Mouse (Mus musculus) midbrain, embryonic 12.5 days (tissue): ENCODE results near the gene Gm20388. TPM values are rescaled to one million over a fixed set of nuclear protein-coding genes. Genes with fewer than 3 reads are reported as not detected.

ENCODE experiments used
- ATAC-seq: fragments of 200-750 bp; cut with Nextera tagmentation; 2 replicates; pipeline ENCODE4 v1.8.0; 2017; ENCODE audit warnings: low read depth, moderate TSS enrichment, moderate library complexity; ENCODE audit not compliant: low FRiP score
- H3K27ac ChIP-seq: fragments of 300-500 bp; sonication (generic); replicated peaks from 2 replicates; pipeline ENCODE4 v1.5.1; 2016; ENCODE audit warnings: mild to moderate bottlenecking
- H3K27me3 ChIP-seq: fragments of 300-500 bp; sonication (generic); 2 replicates; pipeline ENCODE4 v1.6.1; 2016; ENCODE audit warnings: mild to moderate bottlenecking
- H3K36me3 ChIP-seq: fragments of 300-500 bp; sonication (generic); 2 replicates; pipeline ENCODE4 v1.6.1; 2016
- H3K4me1 ChIP-seq: fragments of 300-500 bp; sonication (generic); 2 replicates; pipeline ENCODE4 v1.6.1; 2016
- H3K4me2 ChIP-seq: fragments of 300-500 bp; sonication (generic); replicated peaks from 2 replicates; pipeline ENCODE4 v1.6.1; 2016; ENCODE audit warnings: mild to moderate bottlenecking, moderate library complexity
- H3K4me3 ChIP-seq: fragments of 300-500 bp; sonication (generic); 2 replicates; pipeline ENCODE4 v1.5.1; 2016; ENCODE audit warnings: mild to moderate bottlenecking
- H3K9ac ChIP-seq: fragments of 300-500 bp; sonication (generic); replicated peaks from 2 replicates; pipeline ENCODE4 v1.6.1; 2016; ENCODE audit warnings: mild to moderate bottlenecking, moderate library complexity
- H3K9me3 ChIP-seq: fragments of 300-500 bp; sonication (generic); 2 replicates; pipeline ENCODE4 v1.6.1; 2016; ENCODE audit warnings: mild to moderate bottlenecking
- WGBS: fragments of 180-500 bp; shearing (Covaris S2); methylation state at CpG from one replicate; pipeline ENCODE4 v1.1.7; 2016; 5-methylcytosine and 5-hydroxymethylcytosine counted together
- polyA plus RNA-seq: library from polyadenylated mRNA; unstranded; fragments of >200 nt; fragmentation: Nextera tagmentation; extraction: Ambion mirVana; gene quantifications from 2 replicates; pipeline ENCODE4 v1.2.1, GENCODE M21; 2016

Gm20388 gene
- polyA plus RNA-seq, 1 experiment from 2014 or later = not detected

DNA sequence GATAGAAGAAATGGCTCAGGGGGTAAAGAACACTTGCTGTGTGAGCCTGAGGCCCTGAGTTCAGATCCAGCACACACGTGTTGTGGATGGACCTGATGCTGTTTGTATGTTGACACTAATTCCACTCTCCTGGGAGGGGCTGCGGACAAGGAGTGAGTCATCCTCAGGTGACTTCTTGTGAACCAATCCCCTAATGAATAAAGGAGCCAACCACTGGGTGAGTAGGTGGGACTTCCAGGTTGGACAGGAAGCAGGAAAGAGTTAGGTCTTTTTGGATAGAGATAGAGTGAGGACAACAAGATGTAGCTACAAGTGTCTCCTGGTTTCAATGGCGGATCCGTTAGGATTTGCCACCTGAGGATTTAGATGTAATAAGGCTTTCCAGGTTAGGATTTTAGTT, 3938.7 kb downstream of the Gm20388 start:
- Histone ChIP-seq H3K9me3 (no peaks in the 10 kb centered on the region), H3K9ac (no peak overlapping the region), H3K4me2 (no peak overlapping the region), H3K27ac (no peak overlapping the region), H3K4me3 (no peak overlapping the region), H3K36me3 (no peaks in the 10 kb centered on the region), H3K27me3 (no peaks in the 10 kb centered on the region), H3K4me1 (no peaks in the 10 kb centered on the region)
- no peak for ATAC-seq
- 89% methylated on average over 4 of the region's 4 CpGs for WGBS

DNA sequence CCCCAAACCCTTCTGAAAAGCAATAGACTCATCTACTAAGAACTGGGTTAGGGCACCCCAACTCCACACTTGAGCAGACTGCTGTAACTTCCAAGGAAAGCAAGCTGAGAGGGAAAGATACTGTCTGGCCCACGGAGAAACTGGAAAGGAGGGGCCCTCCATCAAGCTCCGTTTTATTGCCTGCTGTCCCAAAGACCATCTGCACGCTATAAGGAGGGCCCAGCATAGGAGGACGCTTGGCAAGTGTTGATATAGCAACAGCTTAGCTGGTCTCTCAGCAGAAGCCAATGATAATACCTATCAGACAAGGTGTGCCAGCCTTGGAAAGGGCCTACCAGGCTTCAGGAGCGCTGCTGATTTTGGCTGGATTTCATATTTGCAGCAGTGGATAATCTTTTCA, 3940.9 kb downstream of the Gm20388 start:
- no peak overlapping the region for H3K27ac ChIP-seq
- no peak for ATAC-seq
- no peaks in the 10 kb centered on the region for H3K4me1 ChIP-seq
- H3K36me3 ChIP-seq = no peaks in the 10 kb centered on the region
- H3K4me3 ChIP-seq = no peak overlapping the region
- 69% methylated on average over 5 of the region's 5 CpGs for WGBS
- no peak overlapping the region for H3K9ac ChIP-seq
- H3K4me2 ChIP-seq = no peak overlapping the region
- H3K9me3 ChIP-seq = no peaks in the 10 kb centered on the region
- no peaks in the 10 kb centered on the region for H3K27me3 ChIP-seq

DNA sequence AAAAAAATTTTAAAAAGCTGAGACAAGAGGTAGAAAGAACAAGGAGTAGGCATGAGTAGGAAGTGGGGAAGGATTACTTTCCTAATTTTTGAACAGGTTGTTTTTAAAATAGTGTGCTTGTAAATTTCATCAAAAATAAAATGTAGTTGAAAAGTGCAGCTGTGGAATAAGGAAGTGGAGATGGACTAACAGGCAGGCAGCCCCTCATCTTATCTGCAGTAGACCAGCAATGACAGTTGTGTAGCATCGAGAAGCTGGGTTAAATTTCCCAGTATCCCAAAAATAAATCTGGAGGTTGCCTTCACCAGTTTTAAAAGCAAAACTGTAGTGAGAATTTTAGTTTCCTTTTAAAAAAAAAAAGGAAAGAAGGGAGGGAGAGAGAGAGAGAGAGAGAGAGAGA, 3943.6 kb downstream of the Gm20388 start:
- 94% methylated on average over 1 of the region's 1 CpGs for WGBS
- ATAC-seq = no peak

DNA sequence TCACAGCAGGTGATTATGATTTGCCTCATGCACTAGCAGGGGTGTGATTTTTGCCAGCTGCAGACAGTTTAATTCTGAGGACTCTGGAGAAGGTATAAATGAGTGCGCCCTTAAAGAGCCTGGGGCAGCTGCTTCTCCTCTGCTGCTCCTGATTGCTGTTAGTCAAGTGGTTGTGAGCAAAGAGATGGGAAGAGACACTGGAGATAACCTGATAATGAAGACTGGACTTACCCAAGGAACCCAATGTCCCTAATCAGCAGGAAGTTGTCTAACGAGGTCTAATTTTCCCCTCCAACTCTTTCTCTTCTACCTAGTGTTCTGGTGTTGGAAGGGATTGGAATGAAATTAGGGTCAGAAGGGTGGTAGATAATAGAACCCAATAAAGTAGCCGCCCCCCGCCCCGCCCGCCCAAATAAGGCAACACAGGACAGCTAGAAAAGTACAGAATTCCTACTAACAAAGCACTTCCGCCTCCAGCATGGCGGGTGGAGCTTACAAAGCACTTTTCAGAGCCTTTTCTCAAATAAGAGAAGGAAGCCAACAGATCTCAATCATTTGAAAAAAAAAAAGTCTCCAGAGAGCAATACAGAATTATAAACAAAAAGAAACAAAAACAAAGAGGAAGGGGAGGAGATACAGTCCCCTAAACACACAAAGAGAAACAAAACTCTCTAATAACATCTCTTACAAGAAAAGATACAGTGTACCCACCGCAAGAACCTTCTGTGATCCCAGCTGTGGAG, 3944.3 kb downstream of the Gm20388 start:
- no peak for ATAC-seq
- H3K27ac ChIP-seq = no peak overlapping the region
- H3K27me3 ChIP-seq = no peaks in the 10 kb centered on the region
- H3K9ac ChIP-seq = no peak overlapping the region
- H3K4me2 ChIP-seq = no peak overlapping the region
- no peak overlapping the region for H3K4me3 ChIP-seq
- no peaks in the 10 kb centered on the region for H3K36me3 ChIP-seq
- 89% methylated on average over 9 of the region's 9 CpGs for WGBS
- H3K9me3 ChIP-seq = no peaks in the 10 kb centered on the region
- peaks cover 13% of the 10 kb centered on the region for H3K4me1 ChIP-seq

More for the DNA sequence above, 3943.6 kb downstream of the Gm20388 start:
- no peaks in the 10 kb centered on the region for H3K9me3 ChIP-seq
- H3K9ac ChIP-seq = no peak overlapping the region
- no peaks in the 10 kb centered on the region for H3K27me3 ChIP-seq
- H3K4me1 ChIP-seq = peaks cover 13% of the 10 kb centered on the region
- no peak overlapping the region for H3K27ac ChIP-seq
- no peaks in the 10 kb centered on the region for H3K36me3 ChIP-seq
- no peak overlapping the region for H3K4me3 ChIP-seq
- H3K4me2 ChIP-seq = no peak overlapping the region

DNA sequence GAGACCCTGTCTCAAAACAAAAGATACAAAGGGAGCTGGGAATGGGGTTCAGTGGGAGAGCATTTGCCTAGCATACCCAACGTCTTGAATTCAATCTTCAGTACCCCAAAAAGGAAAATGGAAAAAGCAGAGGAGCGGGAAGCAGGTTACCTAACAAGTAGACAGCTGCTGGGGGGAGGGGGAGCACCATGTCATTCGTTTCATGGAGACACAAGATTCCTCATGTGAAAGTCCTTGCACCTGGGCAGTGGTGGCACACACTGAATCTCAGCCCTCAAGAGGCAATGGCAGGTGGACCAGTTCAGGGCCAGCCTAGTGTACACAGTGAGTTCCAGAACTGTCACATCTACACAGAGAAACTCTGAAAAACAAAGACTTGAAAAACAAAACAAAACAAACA, 3946.7 kb downstream of the Gm20388 start:
- no peak overlapping the region for H3K27ac ChIP-seq
- H3K9ac ChIP-seq = no peak overlapping the region
- peaks cover 13% of the 10 kb centered on the region for H3K4me1 ChIP-seq
- no peak for ATAC-seq
- no peaks in the 10 kb centered on the region for H3K36me3 ChIP-seq
- no peak overlapping the region for H3K4me3 ChIP-seq
- H3K4me2 ChIP-seq = peak overlapping the region; percentile 86
- WGBS = 63% methylated on average over 3 of the region's 3 CpGs
- peaks cover 22% of the 10 kb centered on the region for H3K27me3 ChIP-seq
- H3K9me3 ChIP-seq = no peaks in the 10 kb centered on the region

DNA sequence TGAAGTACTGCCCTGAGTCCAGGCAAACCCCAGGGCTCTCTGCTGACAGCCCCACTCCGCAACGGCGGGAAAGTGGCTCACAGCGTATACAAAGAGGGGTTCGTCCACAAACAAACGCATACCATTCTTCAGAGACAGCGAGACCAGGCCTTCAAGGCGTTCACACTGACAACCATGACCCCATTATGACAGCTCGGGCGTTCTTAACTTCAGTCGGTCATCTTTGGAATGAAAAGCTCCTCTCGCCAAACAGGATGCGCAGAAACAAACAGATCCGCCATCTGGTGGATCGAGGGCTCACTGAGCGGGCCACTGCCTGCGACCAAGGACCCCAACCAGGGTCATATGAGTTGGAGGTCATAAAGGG, 3947.9 kb downstream of the Gm20388 start:
- H3K4me1 ChIP-seq = peaks cover 13% of the 10 kb centered on the region
- peak overlapping the region; percentile 81 for H3K9ac ChIP-seq
- peak overlapping the region; percentile 94 for H3K4me3 ChIP-seq
- H3K9me3 ChIP-seq = no peaks in the 10 kb centered on the region
- peak overlapping the region; percentile 81 for H3K27ac ChIP-seq
- under 1% methylated on average over 17 of the region's 17 CpGs for WGBS
- peak; percentile 35 for ATAC-seq
- no peaks in the 10 kb centered on the region for H3K36me3 ChIP-seq
- H3K27me3 ChIP-seq = peaks cover 32% of the 10 kb centered on the region
- peak overlapping the region; percentile 86 for H3K4me2 ChIP-seq

DNA sequence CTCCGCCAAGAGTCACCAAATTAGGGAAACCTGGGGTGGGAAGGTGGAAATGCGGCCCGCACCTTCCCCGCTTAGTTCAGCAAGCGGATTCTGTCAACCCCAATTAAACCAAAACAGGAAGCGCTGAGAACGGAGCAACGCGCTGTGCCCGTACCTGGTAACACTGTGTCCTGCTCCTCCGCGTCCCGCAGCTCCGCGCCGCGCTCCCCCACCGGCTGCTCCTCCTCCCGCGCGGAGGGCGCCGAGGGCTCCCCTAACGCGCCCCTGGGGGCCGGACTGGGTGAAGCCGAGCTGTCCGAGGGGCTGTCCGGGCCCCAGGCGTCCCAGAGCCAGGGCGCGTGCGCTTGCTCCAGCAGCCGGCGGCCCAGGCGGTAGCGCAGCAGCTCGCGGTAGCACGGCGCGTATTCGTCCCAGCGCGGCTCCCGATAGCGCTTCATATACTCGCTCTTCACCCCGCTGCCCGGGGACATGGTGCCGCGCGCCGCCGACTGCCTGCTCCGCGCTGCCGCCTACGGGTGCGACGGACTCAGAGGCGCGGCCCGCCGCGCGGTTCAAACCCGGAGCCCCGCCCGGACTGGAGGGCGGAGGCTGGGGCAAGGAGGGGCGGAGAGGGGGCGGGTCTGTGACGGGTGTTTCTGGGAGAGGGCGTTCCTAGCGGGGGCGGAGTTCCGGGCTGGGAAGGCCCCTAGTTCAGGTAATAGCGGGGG, 3948.5 kb downstream of the Gm20388 start:
- Histone ChIP-seq H3K4me1 (peaks cover 13% of the 10 kb centered on the region), H3K27ac (peak overlapping the region; percentile 81), H3K4me3 (peak overlapping the region; percentile 94), H3K9me3 (no peaks in the 10 kb centered on the region), H3K4me2 (peak overlapping the region; percentile 86), H3K27me3 (peaks cover 36% of the 10 kb centered on the region), H3K9ac (peak overlapping the region; percentile 81), H3K36me3 (no peaks in the 10 kb centered on the region)
- peak; percentile 94 for ATAC-seq
- under 1% methylated on average over 79 of the region's 79 CpGs for WGBS

DNA sequence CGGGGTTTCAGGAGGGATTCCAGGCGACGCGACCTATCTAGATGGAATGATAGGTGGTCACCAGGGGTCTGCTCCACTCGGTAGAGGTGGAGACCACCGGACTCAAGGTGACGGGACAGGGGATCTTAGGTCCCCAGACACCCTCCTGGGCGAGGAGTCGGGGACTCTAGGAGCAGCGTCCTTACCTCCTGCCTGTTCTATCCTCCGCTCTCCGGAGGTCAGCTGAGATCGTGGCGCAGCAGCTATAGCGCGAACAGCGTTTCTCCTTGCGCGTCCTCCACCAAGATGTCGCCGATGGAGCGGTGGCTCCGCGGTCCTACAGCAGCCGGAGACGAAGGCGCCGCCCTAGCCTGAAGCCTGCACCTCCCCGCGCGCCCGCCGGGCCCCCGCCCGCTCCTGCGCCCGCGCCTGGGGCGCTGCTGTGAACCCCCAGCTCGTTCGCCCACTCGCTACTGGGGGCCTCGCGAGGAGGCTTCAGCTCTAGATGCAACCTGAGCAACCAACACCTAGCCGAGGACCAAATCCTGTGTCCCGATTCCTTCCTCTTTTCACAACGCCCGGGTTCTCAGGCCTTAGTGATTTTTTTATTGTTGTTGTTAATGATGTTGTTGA, 3949.1 kb downstream of the Gm20388 start, which contains the start of gene Ccsap:
Gene Ccsap (minus strand): TSS at position 562 of the 612 bp plus-strand sequence.
- Histone ChIP-seq H3K36me3 (no peaks in the 10 kb centered on the region), H3K27ac (peak within 1 kb of the TSS; percentile 81), H3K9me3 (no peaks in the 10 kb centered on the region), H3K4me3 (peak within 1 kb of the TSS; percentile 94), H3K27me3 (peaks cover 43% of the 10 kb centered on the region), H3K4me1 (peaks cover 13% of the 10 kb centered on the region), H3K4me2 (peak within 1 kb of the TSS; percentile 86), H3K9ac (peak within 1 kb of the TSS; percentile 81)
- ATAC-seq = peak; percentile 83
- WGBS = 2% methylated on average over 48 of the region's 48 CpGs

DNA sequence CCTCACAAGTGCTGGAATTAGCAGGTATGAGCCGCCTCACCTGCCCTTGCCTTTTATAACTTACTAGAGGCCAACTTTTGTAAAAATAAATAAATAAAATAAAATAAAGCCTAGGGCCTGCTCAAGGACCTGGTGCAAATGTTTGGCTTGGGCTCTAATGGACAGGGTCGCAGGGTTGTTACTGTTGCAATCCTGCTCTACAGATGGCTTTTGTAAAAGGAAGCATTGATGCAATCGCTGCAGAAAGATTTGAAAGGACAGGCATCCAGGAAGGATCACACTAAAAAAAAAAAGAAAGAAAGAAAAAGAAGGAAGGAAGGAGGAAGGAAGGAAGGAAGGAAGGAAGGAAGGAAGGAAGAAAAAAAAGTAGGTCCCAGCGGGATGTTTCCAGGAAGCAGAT, 3949.7 kb downstream of the Gm20388 start:
- H3K4me2 ChIP-seq = peak overlapping the region; percentile 86; the same call in 1 of the 2 replicates
- H3K27ac ChIP-seq = no peak overlapping the region
- H3K9me3 ChIP-seq = no peaks in the 10 kb centered on the region
- ATAC-seq = no peak
- peak overlapping the region; percentile 94; the same call in 1 of the 2 replicates for H3K4me3 ChIP-seq
- WGBS = 80% methylated on average over 4 of the region's 4 CpGs
- no peaks in the 10 kb centered on the region for H3K36me3 ChIP-seq
- peaks cover 43% of the 10 kb centered on the region for H3K27me3 ChIP-seq
- no peak overlapping the region for H3K9ac ChIP-seq
- H3K4me1 ChIP-seq = peaks cover 13% of the 10 kb centered on the region

DNA sequence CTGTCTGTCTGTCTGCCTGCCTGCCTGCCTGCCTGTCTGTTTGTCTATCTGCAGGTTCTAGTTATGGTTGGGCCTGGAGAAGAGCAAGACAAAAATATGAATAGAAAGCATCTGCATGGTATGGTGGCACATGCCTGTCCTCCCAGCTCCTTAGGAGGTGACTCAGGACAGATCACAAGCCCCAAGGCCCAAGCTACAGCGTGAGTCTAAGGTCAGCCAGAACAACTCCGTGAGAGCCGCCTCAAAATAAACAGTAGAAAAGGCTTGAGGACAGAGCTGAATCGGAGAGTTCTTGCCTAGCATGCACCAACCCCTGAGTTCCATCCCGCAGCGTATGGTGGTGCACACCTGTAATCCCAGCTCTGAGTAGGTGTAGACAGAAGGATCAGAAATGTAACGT, 3955.1 kb downstream of the Gm20388 start:
- Histone ChIP-seq H3K27ac (no peak overlapping the region), H3K36me3 (no peaks in the 10 kb centered on the region), H3K4me1 (no peaks in the 10 kb centered on the region; the same call in 1 of the 2 replicates), H3K4me2 (no peak overlapping the region), H3K27me3 (peaks cover 41% of the 10 kb centered on the region), H3K9me3 (no peaks in the 10 kb centered on the region), H3K9ac (no peak overlapping the region), H3K4me3 (no peak overlapping the region)
- 86% methylated on average over 7 of the region's 7 CpGs for WGBS
- no peak for ATAC-seq

DNA sequence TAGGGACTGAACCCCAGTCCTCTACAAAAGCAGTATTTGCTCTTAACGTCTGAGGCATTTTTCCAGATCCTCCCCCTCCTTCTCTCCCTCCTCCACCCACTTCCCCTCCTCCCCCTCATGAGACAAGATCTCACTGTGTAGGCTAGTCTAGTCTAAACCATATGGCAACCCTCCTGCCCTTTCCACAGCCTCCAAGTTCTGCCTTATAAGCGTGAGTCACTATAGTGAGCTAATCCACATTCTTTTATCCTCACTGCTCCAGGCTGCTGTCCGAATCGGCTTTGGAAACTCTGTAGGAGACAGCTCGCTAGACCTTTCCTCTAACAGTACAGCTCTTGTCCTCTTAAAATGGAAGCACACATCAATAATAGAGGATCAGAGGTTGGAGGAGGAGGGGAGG, 3956.3 kb downstream of the Gm20388 start:
- Histone ChIP-seq H3K9me3 (no peaks in the 10 kb centered on the region), H3K27me3 (peaks cover 29% of the 10 kb centered on the region), H3K4me1 (no peaks in the 10 kb centered on the region; the same call in 1 of the 2 replicates), H3K4me3 (no peak overlapping the region), H3K36me3 (no peaks in the 10 kb centered on the region), H3K9ac (no peak overlapping the region), H3K27ac (no peak overlapping the region), H3K4me2 (no peak overlapping the region)
- 15% methylated on average over 5 of the region's 5 CpGs for WGBS
- no peak for ATAC-seq

DNA sequence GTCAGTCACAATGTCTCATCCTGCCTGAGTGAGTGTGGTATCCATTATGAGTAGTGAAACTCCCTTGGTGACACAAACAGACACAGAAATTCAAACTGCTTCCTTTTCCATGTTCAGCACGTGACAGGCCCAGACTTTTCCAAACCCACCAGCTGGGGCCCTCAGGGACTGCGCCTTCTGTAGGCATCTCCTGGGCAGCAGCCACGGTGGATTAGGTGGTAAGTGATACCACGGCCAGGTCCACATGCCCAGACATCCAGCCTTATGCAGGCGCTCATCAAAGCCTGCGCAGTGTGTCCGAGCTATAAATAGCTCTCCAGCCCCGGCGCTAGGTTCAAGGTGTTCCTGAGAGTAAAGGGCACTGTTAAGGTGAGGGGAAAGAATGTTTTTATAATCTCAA, 3961.4 kb downstream of the Gm20388 start:
- Histone ChIP-seq H3K4me3 (no peak overlapping the region), H3K36me3 (no peaks in the 10 kb centered on the region), H3K9me3 (no peaks in the 10 kb centered on the region), H3K27me3 (no peaks in the 10 kb centered on the region), H3K27ac (no peak overlapping the region), H3K4me1 (no peaks in the 10 kb centered on the region), H3K4me2 (no peak overlapping the region), H3K9ac (no peak overlapping the region)
- WGBS = 79% methylated on average over 9 of the region's 9 CpGs
- ATAC-seq = no peak
